ENCODE assay signal across 12 mouse cellular contexts in the genomic region with DNA sequence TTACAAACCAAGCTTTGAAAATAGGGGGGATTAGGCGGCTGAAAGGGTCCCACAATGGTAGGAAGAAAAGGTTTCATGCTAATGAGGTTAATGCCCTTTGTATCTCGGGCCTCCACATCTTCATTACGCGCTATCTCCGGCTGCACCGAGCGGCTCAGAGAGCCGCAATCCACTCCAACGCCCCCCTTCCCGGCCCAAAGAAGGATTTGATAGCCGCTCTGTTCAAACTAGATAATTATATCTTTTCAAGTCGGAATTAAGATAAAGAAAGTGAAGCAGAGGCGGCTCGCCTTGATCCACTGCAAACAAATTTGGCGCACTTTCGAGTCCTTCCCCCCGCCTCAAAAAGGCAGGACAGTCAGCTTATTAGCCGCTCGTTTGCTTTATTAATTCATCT. TPM values are rescaled to one million over a fixed set of nuclear protein-coding genes. Genes with fewer than 3 reads are reported as not detected.
DNase-seq lines count a peak whose midpoint lies in the region; ATAC-seq and TF ChIP-seq lines count a peak whose summit lies in the region.
"Had no signal": no experiment of that assay in that cellular context is flagged by ENCODE, and none has a peak within 500 bp of the region (broad histone marks: within the 10 kb centered on the region; RNA-seq: fewer than 3 reads in every experiment).

No protein-coding gene starts in this region.

- no peak for TF ChIP-seq CTCF in E14TG2a.4 (conservative IDR thresholded peaks at IDR 0.05; ENCODE audit: low read length)
- TF ChIP-seq CTCF in left cerebral cortex, adult 2 months (IDR thresholded peaks at IDR 0.05) = no peak

- under 1% methylated on average over 19 of the region's 19 CpGs for WGBS in heart, embryonic 15.5 days
- under 1% methylated on average over 19 of the region's 19 CpGs for WGBS in forebrain, embryonic 10.5 days

- H3K4me2 ChIP-seq in heart, embryonic 15.5 days = no peak overlapping the region

- no peak overlapping the region for H3K27ac ChIP-seq in heart, embryonic 15.5 days
- peak overlapping the region; percentile 100 for H3K27ac ChIP-seq in forebrain, embryonic 10.5 days
- H3K27ac ChIP-seq in left cerebral cortex, adult 2 months = no peak overlapping the region

- H3K27me3 ChIP-seq in heart, embryonic 15.5 days = peaks cover 100% of the 10 kb centered on the region
- peaks cover 98% of the 10 kb centered on the region for H3K27me3 ChIP-seq in E14TG2a.4 (ENCODE audit: insufficient read depth, low read length)
- peaks cover 100% of the 10 kb centered on the region for H3K27me3 ChIP-seq in forebrain, embryonic 10.5 days (ENCODE audit: poor library complexity, severe bottlenecking)

- no peak overlapping the region for H3K9ac ChIP-seq in heart, embryonic 15.5 days
- H3K9ac ChIP-seq: liver, postnatal 0 days had no signal

- no peak for DNase-seq in heart, postnatal 14 days
- DNase-seq in forebrain, embryonic 10.5 days (ENCODE audit: extremely low spot score, low spot score) = no peak
- DNase-seq in left cerebral cortex, adult 2 months (ENCODE audit: extremely low spot score in 1 of 2, low spot score in 2 of 2) = no peak
- DNase-seq in spleen, postnatal 10 days (ENCODE audit: low spot score in 2 of 2) = no peak
- DNase-seq: adrenal gland, postnatal 36 days; heart, postnatal 10 days; layer of hippocampus, adult 9-11 months; liver, postnatal 0 days had no signal

- ATAC-seq in heart, embryonic 15.5 days (replicated peaks; ENCODE audit: insufficient number of reproducible peaks, insufficient read depth, low FRiP score, low read depth) = no peak
- 0 out of 2 replicates have a peak, but pooled peaks have one; percentile 33 for ATAC-seq in megakaryocyte-erythroid progenitor cell, adult 5-6 weeks (replicated peaks; ENCODE audit: low FRiP score, low TSS enrichment, poor library complexity, severe bottlenecking)
- no peak for ATAC-seq in activated CD4-positive, CD25-positive, alpha-beta regulatory T cell, adult 4 months
- ATAC-seq: liver, postnatal 0 days had no signal

- H3K4me1 ChIP-seq in heart, embryonic 15.5 days (replicated peaks) = peaks cover 20% of the 10 kb centered on the region
- peaks cover 43% of the 10 kb centered on the region for H3K4me1 ChIP-seq in E14TG2a.4 (replicated peaks; ENCODE audit: low read depth, low read length)
- H3K4me1 ChIP-seq in forebrain, embryonic 10.5 days = peaks cover 99% of the 10 kb centered on the region

- H3K4me3 ChIP-seq in heart, embryonic 15.5 days = 0 out of 2 replicates have a peak overlapping the region, but pooled peaks have one; percentile 7
- peak overlapping the region; percentile 45; the same call in 1 of the 2 replicates for H3K4me3 ChIP-seq in E14TG2a.4 (replicated peaks; ENCODE audit: low read length)
- peak overlapping the region; percentile 91 for H3K4me3 ChIP-seq in forebrain, embryonic 10.5 days
- no peak overlapping the region for H3K4me3 ChIP-seq in left cerebral cortex, adult 2 months

- no peaks in the 10 kb centered on the region for H3K9me3 ChIP-seq in heart, embryonic 15.5 days (replicated peaks)
- H3K9me3 ChIP-seq in E14TG2a.4 (ENCODE audit: low read length) = no peaks in the 10 kb centered on the region
- H3K9me3 ChIP-seq in forebrain, embryonic 10.5 days = no peaks in the 10 kb centered on the region

- no peaks in the 10 kb centered on the region for H3K36me3 ChIP-seq in heart, embryonic 15.5 days
- no peaks in the 10 kb centered on the region for H3K36me3 ChIP-seq in E14TG2a.4 (ENCODE audit: insufficient read depth, low read length)
- peaks cover 25% of the 10 kb centered on the region for H3K36me3 ChIP-seq in forebrain, embryonic 10.5 days (replicated peaks)

- intact Hi-C loops in heart, postnatal 14 days (cut with DNase I) = no loop called here
- intact Hi-C loops in left cerebral cortex, adult 2 months (cut with DNase I) = loop anchor here (10.0 kb wide), 2 partner anchors 272 to 302 kb away; no protein-coding TSS in a partner anchor

RNA-seq across cellular contexts. Expression of gene Emx2, which starts 8.8 kb away (rescaled TPM):
- polyA plus RNA-seq in heart, embryonic 15.5 days (2015; fragmentation: Nextera tagmentation; extraction: Ambion mirVana) = not detected in 2 replicates
- not detected for total RNA-seq in heart, postnatal 14 days (2021)
- 44.1 and 48.1 TPM in 2 replicates for polyA plus RNA-seq in forebrain, embryonic 10.5 days (2016; fragmentation: Nextera tagmentation; extraction: Ambion mirVana)
- not detected in 2 replicates for total RNA-seq in megakaryocyte-erythroid progenitor cell, adult 5-6 weeks (2014; fragmentation: Nextera tagmentation)
- not detected in 2 replicates for total RNA-seq in megakaryocyte-erythroid progenitor cell, adult 5-6 weeks (2017)
- 10 to 100 TPM; 14.5 to 15.6 TPM for total RNA-seq in left cerebral cortex, adult 2 months (2021)
- polyA plus RNA-seq in activated CD4-positive, CD25-positive, alpha-beta regulatory T cell, adult 4 months (2017; shearing (Covaris generic)) = not detected
- total RNA-seq: heart, postnatal 10 days had no signal
- polyA plus RNA-seq: liver, postnatal 0 days had no signal

Comparison
In these comparisons a context has a peak if more than half of its experiments do, and no peak if none do; other contexts are left out.
1. RNA of gene Emx2, which starts 8.8 kb away (total RNA-seq): 14.5 to 15.6 TPM in left cerebral cortex, adult 2 months; not detected in heart, postnatal 14 days and not detected in megakaryocyte-erythroid progenitor cell, adult 5-6 weeks; every median in the first group is over 10 times any median in the second.